9 mouse cellular contexts compared by ENCODE assay signal in the genomic region with DNA sequence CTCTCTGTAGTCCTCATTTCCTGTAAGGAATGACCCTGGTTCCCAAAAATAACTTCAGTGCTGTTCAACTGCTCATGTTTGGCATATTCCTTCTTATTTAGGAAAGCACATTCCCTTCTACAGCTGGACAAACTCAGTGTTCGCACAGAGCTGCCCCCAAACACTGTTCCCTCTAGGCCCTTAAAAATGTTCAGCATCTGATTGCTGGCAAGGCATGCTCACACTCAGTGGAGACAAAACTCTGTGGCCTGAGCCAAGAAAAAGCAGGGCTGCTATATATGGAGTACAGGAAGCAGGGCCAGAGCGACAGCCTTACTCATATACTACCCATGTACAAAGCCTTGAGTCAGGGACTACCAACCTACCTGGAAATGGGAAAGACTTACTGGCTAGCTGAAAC. TPM values are rescaled to one million over a fixed set of nuclear protein-coding genes. Genes with fewer than 3 reads are reported as not detected.
DNase-seq lines count a peak whose midpoint lies in the region; ATAC-seq lines count a peak whose summit lies in the region.
"Had no signal": no experiment of that assay in that cellular context is flagged by ENCODE, and none has a peak within 500 bp of the region (broad histone marks: within the 10 kb centered on the region; RNA-seq: fewer than 3 reads in every experiment).

No protein-coding gene starts in this region.

- no peaks in the 10 kb centered on the region for H3K27me3 ChIP-seq in heart, embryonic 12.5 days (replicated peaks)
- H3K27me3 ChIP-seq in forebrain, embryonic 12.5 days = no peaks in the 10 kb centered on the region
- H3K27me3 ChIP-seq: Patski had no signal

- no peak overlapping the region for H3K9ac ChIP-seq in heart, embryonic 12.5 days
- no peak overlapping the region for H3K9ac ChIP-seq in forebrain, embryonic 12.5 days

- WGBS in heart, embryonic 12.5 days = 22% methylated on average over 2 of the region's 2 CpGs
- WGBS in forebrain, embryonic 12.5 days = 85% methylated on average over 2 of the region's 2 CpGs

- DNase-seq in ovary, adult 18-20 months (ENCODE audit: low spot score) = peak; percentile 10
- DNase-seq in ovary, postnatal 36 days (ENCODE audit: low spot score) = no peak
- DNase-seq in kidney, postnatal 36 days = peak; percentile 20 to 66
- DNase-seq in right cerebral cortex, postnatal 10 days (ENCODE audit: low spot score in 2 of 2) = peak; percentile 45 to 51
- no peak for DNase-seq in thymus, postnatal 4 days
- DNase-seq in cerebellum, adult 9-11 months = no peak

- H3K4me1 ChIP-seq in heart, embryonic 12.5 days (replicated peaks) = peaks cover 17% of the 10 kb centered on the region
- no peaks in the 10 kb centered on the region for H3K4me1 ChIP-seq in forebrain, embryonic 12.5 days

- H3K36me3 ChIP-seq in heart, embryonic 12.5 days = no peaks in the 10 kb centered on the region
- no peaks in the 10 kb centered on the region for H3K36me3 ChIP-seq in forebrain, embryonic 12.5 days (replicated peaks)

- peak; percentile 84 for ATAC-seq in heart, embryonic 12.5 days (ENCODE audit: insufficient number of reproducible peaks, low FRiP score)
- ATAC-seq in forebrain, embryonic 12.5 days (ENCODE audit: low FRiP score) = no peak
- ATAC-seq: Patski had no signal

- H3K27ac ChIP-seq in heart, embryonic 12.5 days (ENCODE audit: poor library complexity, severe bottlenecking) = peak overlapping the region; percentile 89
- H3K27ac ChIP-seq in forebrain, embryonic 12.5 days = no peak overlapping the region

- no peak overlapping the region for H3K4me3 ChIP-seq in heart, embryonic 12.5 days
- no peak overlapping the region for H3K4me3 ChIP-seq in forebrain, embryonic 12.5 days (replicated peaks)

- no peak overlapping the region for H3K4me2 ChIP-seq in heart, embryonic 12.5 days
- no peak overlapping the region for H3K4me2 ChIP-seq in forebrain, embryonic 12.5 days

- peaks cover 2% of the 10 kb centered on the region; the same call in 1 of the 2 replicates for H3K9me3 ChIP-seq in heart, embryonic 12.5 days (replicated peaks)
- H3K9me3 ChIP-seq in forebrain, embryonic 12.5 days = no peaks in the 10 kb centered on the region

RNA-seq across cellular contexts. Expression of a gene that starts 5.5 kb away (rescaled TPM):
- polyA plus RNA-seq in heart, embryonic 12.5 days (2016; fragmentation: Nextera tagmentation; extraction: Ambion mirVana) = 474 and 476 TPM in 2 replicates
- 128 and 140 TPM in 2 replicates for polyA plus RNA-seq in forebrain, embryonic 12.5 days (2016; fragmentation: Nextera tagmentation; extraction: Ambion mirVana)

Comparison
In these comparisons a context has a peak if more than half of its experiments do, and no peak if none do; other contexts are left out.
1. DNase-seq: peak in ovary, adult 18-20 months (single experiment), kidney, postnatal 36 days (2 of 2) and right cerebral cortex, postnatal 10 days (2 of 2); none in ovary, postnatal 36 days (single experiment), thymus, postnatal 4 days (single experiment) and cerebellum, adult 9-11 months (single experiment).